Mouse (Mus musculus) spleen, adult 2 months (tissue): ENCODE measurements around the gene Aqp8.

Experiments
- CTCF ChIP-seq: fragments of 200-500 bp; IDR thresholded peaks from 2 replicates; pipeline ENCODE4 v1.5.1; 2011; ENCODE audit warnings: mild to moderate bottlenecking, inconsistent platforms; ENCODE audit not compliant: insufficient read depth, insufficient read length, insufficient replicate concordance; ENCODE audit errors: extremely low read depth
- POLR2A ChIP-seq: fragments of 200-500 bp; IDR thresholded peaks from 2 replicates; pipeline ENCODE4 v1.6.1; 2011; ENCODE audit warnings: low read depth, low read length, inconsistent platforms

DNA sequence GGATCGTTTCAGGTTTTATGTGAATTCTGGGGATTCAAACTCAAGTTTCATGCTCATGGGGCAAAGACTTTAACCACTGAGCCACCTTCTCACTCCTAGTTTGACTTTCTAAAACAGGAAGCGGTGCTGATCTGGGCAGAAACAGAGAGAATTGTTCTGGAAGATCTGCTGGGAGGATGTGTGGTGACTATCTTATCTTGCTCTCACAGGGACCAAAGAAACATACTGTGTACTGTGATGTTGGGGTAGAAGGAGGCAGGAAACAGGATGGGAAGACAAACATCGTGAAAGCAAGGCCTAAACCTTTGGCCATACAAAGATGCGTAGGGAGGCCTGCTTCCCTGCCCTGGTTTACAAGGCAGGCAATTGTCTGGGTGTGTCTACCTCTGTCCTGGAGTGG, 2.8 kb upstream of the Aqp8 start:
- no peak for TF ChIP-seq POLR2A
- TF ChIP-seq CTCF = no peak
